Mouse (Mus musculus): Measurements from ENCODE around the gene St6galnac3.

GRCm38 (mm10) chr3:153395351-153395750, 329.6 kb downstream of the St6galnac3 start:
- no peak for TF ChIP-seq CTCF (IDR thresholded peaks at IDR 0.05; ENCODE audit: borderline replicate concordance, extremely low read depth, insufficient read depth, insufficient read length)
- TF ChIP-seq POLR2A (IDR thresholded peaks at IDR 0.05; ENCODE audit: borderline replicate concordance, extremely low read depth, insufficient read depth, insufficient read length, poor library complexity, severe bottlenecking) = no peak
